Mouse (Mus musculus) retina, postnatal 7 days (tissue): Measurements from ENCODE around the gene Gm21748.
"Not testable (repeated sequence)": the region's sequence is repeated elsewhere in the genome, so short reads cannot be mapped to it uniquely, and the experiment has no call there.

Source experiments
- DNase-seq: peaks from one replicate; pipeline ENCODE4 v3.0.0-alpha.2; 2012; ENCODE audit warnings: low read depth, low spot score

The Gm21748 gene

GRCm38 (mm10) chrY:90839077-90839476 is at the start of gene Gm21748:
Gene Gm21748 (minus strand): TSS chrY:90839177.
- DNase-seq, result not testable (repeated sequence)
